Mouse (Mus musculus) neural tube, embryonic 12.5 days (tissue): Measurements from ENCODE around the gene Rras. TPM values are rescaled to one million over a fixed set of nuclear protein-coding genes. Genes with fewer than 3 reads are reported as not detected.

ENCODE experiments used
- ATAC-seq: fragments of 200-750 bp; cut with Nextera tagmentation; 2 replicates; pipeline ENCODE4 v1.8.0; 2017; ENCODE audit warnings: low read depth, mild to moderate bottlenecking, moderate TSS enrichment, moderate library complexity; ENCODE audit not compliant: low FRiP score
- H3K27ac ChIP-seq: fragments of 300-500 bp; sonication (generic); 2 replicates; pipeline ENCODE4 v1.5.1; 2016
- H3K27me3 ChIP-seq: fragments of 300-500 bp; sonication (generic); replicated peaks from 2 replicates; pipeline ENCODE4 v1.6.1; 2016; ENCODE audit warnings: mild to moderate bottlenecking
- H3K36me3 ChIP-seq: fragments of 300-500 bp; sonication (generic); 2 replicates; pipeline ENCODE4 v1.6.1; 2016; ENCODE audit warnings: mild to moderate bottlenecking
- H3K4me1 ChIP-seq: fragments of 300-500 bp; sonication (generic); 2 replicates; pipeline ENCODE4 v1.6.1; 2016
- H3K4me2 ChIP-seq: fragments of 300-500 bp; sonication (generic); replicated peaks from 2 replicates; pipeline ENCODE4 v1.6.1; 2016; ENCODE audit warnings: mild to moderate bottlenecking
- H3K4me3 ChIP-seq: fragments of 300-500 bp; sonication (generic); 2 replicates; pipeline ENCODE4 v1.5.1; 2016
- H3K9ac ChIP-seq: fragments of 300-500 bp; sonication (generic); 2 replicates; pipeline ENCODE4 v1.6.1; 2016; ENCODE audit warnings: mild to moderate bottlenecking
- H3K9me3 ChIP-seq: fragments of 300-500 bp; sonication (generic); 2 replicates; pipeline ENCODE4 v1.6.1; 2016; ENCODE audit warnings: mild to moderate bottlenecking
- WGBS: fragments of 180-500 bp; shearing (Covaris S2); methylation state at CpG from one replicate; pipeline ENCODE4 v1.1.7; 2016; 5-methylcytosine and 5-hydroxymethylcytosine counted together
- polyA plus RNA-seq: library from polyadenylated mRNA; unstranded; fragments of >200 nt; fragmentation: Nextera tagmentation; extraction: Ambion mirVana; gene quantifications from 2 replicates; pipeline ENCODE4 v1.2.1, GENCODE M21; 2016

Rras gene
- polyA plus RNA-seq, 1 experiment from 2014 or later = 16.8 TPM

DNA sequence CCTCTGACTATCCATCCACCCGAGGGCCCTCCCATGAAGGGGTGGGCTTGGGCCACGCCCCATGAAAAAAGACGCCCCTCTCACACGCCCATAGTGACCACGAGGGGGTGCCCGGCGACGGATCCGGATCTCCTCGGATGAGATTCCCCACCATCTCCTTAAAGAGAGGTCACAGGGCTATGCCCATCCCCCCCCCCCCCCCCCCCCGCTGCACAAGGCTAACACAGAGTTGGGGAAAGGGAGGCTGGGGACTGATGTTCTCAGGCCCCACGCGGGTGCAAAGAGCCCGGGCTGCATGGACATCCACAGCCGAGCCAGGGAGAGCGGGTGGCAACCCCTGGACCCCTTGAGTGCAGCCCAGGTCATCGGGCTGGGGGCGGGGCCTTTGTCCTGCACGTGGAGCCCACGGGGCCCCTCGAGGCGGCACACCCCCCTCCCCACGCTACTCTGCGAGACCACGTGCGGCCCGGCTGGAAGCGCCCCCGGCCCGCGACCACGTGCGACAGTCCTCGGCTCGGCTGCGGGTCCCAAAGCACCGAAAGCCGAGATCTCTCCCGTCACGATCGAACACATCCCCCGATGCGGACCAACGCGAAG, 32.1 kb upstream of the Rras start:
- Histone ChIP-seq H3K27ac (peak overlapping the region; percentile 78), H3K9ac (peak overlapping the region; percentile 95), H3K36me3 (peaks cover 30% of the 10 kb centered on the region), H3K27me3 (no peaks in the 10 kb centered on the region), H3K4me1 (peaks cover 30% of the 10 kb centered on the region), H3K4me3 (peak overlapping the region; percentile 88), H3K4me2 (peak overlapping the region; percentile 71), H3K9me3 (no peaks in the 10 kb centered on the region)
- WGBS = under 1% methylated on average over 44 of the region's 45 CpGs
- ATAC-seq = peak; percentile 18

DNA sequence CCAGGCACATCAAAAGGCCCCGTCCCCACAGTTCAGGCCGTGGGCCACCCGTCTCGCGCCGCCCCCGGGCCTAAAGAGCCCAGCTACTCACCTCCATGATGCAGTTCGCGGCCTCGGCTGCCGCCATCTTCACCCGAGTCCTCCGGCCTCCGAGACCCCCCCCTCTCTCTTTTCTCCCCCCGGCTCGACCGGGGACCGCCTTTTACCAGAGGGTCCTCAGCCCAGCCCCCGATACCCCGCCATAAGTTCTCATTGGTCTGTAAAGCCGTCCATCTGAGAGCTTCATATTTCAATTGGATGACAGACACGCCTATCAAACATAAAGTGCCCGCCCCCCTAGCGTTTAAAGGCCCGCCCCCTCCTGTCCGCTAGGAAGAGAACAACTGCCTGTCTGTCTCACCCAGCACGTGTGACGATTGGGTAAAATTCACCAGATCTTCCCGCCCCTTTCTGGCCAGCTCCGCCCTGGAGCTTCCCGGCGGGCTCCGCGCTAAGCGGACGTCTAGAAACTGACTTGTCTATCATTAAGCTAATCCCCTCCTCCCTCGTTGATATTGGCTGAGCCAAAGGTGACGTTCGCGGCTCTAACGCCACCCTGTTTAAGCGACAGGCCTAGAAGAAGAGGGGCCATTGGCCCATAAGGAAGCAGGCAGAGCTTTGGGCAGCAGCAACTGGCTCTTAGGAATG, 31.4 kb upstream of the Rras start, which contains the start of gene Prmt1:
Gene Prmt1, minus strand, starts transcription at position 377 of the 687 bp plus-strand sequence.
- no peaks in the 10 kb centered on the region for H3K27me3 ChIP-seq
- WGBS = under 1% methylated on average over 42 of the region's 42 CpGs
- ATAC-seq = peak; percentile 95
- no peaks in the 10 kb centered on the region for H3K9me3 ChIP-seq
- peak within 1 kb of the TSS; percentile 79 for H3K27ac ChIP-seq
- peaks cover 26% of the 10 kb centered on the region for H3K36me3 ChIP-seq
- H3K4me1 ChIP-seq = peaks cover 30% of the 10 kb centered on the region
- peak within 1 kb of the TSS; percentile 71 for H3K4me2 ChIP-seq
- peak within 1 kb of the TSS; percentile 88 for H3K4me3 ChIP-seq
- peak within 1 kb of the TSS; percentile 95 for H3K9ac ChIP-seq

GRCm38 (mm10) chr7:44986879-44987718, 30.7 kb upstream of the Rras start:
- H3K9ac ChIP-seq = peak overlapping the region; percentile 74
- H3K4me3 ChIP-seq = peak overlapping the region; percentile 56
- H3K4me2 ChIP-seq = peak overlapping the region; percentile 71
- peaks cover 30% of the 10 kb centered on the region for H3K4me1 ChIP-seq
- H3K9me3 ChIP-seq = no peaks in the 10 kb centered on the region
- under 1% methylated on average over 29 of the region's 29 CpGs for WGBS
- peak overlapping the region; percentile 79 for H3K27ac ChIP-seq
- H3K36me3 ChIP-seq = peaks cover 26% of the 10 kb centered on the region
- H3K27me3 ChIP-seq = no peaks in the 10 kb centered on the region
- ATAC-seq = peak; percentile 37

- peak overlapping the region; percentile 60 for H3K4me3 ChIP-seq
- peak overlapping the region; percentile 58 for H3K9ac ChIP-seq
- H3K27ac ChIP-seq = no peak overlapping the region
- 16% methylated on average over 10 of the region's 10 CpGs for WGBS
- peaks cover 65% of the 10 kb centered on the region for H3K36me3 ChIP-seq
- H3K4me1 ChIP-seq = peaks cover 31% of the 10 kb centered on the region
- H3K4me2 ChIP-seq = peak overlapping the region; percentile 77
- H3K27me3 ChIP-seq = no peaks in the 10 kb centered on the region
- no peak for ATAC-seq
- no peaks in the 10 kb centered on the region for H3K9me3 ChIP-seq
These were observed 21.1 kb upstream of the Rras start for GRCm38 (mm10) chr7:44996672-44997071.

DNA sequence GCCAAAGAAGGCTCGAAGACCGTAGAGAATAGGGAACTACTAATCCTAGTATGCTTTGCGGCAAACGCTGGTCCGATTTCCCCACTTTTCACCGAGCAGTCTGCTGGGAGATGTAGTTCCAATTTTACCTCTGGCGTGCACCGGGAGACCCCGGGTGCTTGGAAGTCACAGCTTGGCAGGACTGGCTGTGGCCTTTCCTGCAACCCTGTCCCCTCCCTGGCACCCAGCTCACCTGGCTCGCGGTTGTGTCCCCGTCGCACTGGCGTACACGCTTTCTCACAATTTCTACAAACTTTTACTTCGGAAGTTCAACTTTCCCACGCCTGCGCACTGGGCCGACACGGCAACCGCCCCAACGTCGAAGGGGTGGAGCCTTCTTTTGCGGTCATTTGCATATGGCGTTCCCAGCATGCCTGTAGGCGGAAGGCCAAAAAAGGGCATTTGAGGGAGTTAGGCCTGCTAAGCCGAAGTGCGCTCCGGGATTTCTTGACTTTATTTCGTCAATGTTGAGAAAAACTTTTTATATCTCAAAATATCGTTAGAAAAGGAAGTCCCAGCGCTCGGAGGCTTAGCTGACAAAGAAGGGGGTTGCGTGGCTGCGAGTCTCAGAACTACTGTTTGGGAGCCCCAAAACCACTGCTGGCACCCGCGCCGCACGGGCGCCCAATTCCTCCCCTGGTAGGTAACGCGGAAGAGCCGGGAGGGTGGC, 20.4 kb upstream of the Rras start, which contains the start of gene Irf3:
Gene Irf3, plus strand, starts transcription at position 418 of the 709 bp plus-strand sequence.
- peaks cover 31% of the 10 kb centered on the region for H3K4me1 ChIP-seq
- peak; percentile 91 for ATAC-seq
- peak within 1 kb of the TSS; percentile 71 for H3K9ac ChIP-seq
- H3K36me3 ChIP-seq = peaks cover 65% of the 10 kb centered on the region
- no peaks in the 10 kb centered on the region for H3K27me3 ChIP-seq
- under 1% methylated on average over 43 of the region's 43 CpGs for WGBS
- peak within 1 kb of the TSS; percentile 60 for H3K4me3 ChIP-seq
- H3K4me2 ChIP-seq = peak within 1 kb of the TSS; percentile 77
- peak within 1 kb of the TSS; percentile 37; the same call in 1 of the 2 replicates for H3K27ac ChIP-seq
- H3K9me3 ChIP-seq = no peaks in the 10 kb centered on the region

GRCm38 (mm10) chr7:44997940-44998428, 19.8 kb upstream of the Rras start:
- Histone ChIP-seq H3K4me2 (peak overlapping the region; percentile 77), H3K9ac (peak overlapping the region; percentile 71), H3K9me3 (no peaks in the 10 kb centered on the region), H3K36me3 (peaks cover 65% of the 10 kb centered on the region), H3K4me3 (peak overlapping the region; percentile 60), H3K4me1 (peaks cover 31% of the 10 kb centered on the region), H3K27me3 (no peaks in the 10 kb centered on the region), H3K27ac (peak overlapping the region; percentile 37; the same call in 1 of the 2 replicates)
- ATAC-seq = no peak; the same call in 1 of the 2 replicates
- WGBS = 5% methylated on average over 15 of the region's 15 CpGs

DNA sequence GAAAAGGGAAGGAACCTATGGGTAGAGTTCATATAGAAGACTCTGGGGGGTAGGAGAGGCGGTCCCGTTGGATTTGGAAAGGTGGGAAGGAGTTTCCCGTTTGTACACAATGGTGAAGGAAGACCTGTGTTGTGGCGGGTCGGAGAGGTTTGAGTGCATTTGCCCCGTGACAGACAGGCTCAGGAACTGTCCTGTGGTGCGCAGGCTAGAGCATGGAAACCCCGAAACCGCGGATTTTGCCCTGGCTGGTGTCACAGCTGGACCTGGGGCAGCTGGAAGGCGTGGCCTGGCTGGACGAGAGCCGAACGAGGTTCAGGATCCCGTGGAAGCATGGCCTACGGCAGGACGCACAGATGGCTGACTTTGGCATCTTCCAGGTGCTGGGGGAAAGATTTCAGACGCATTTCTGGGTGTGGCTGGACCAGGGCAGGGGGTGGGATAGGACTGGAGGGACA, 19.2 kb upstream of the Rras start, which contains the start of gene Bcl2l12:
Gene Bcl2l12, minus strand, starts transcription at position 212 of the 455 bp plus-strand sequence.
- Histone ChIP-seq H3K9ac (peak within 1 kb of the TSS; percentile 71), H3K27me3 (no peaks in the 10 kb centered on the region), H3K4me3 (peak within 1 kb of the TSS; percentile 60), H3K36me3 (peaks cover 65% of the 10 kb centered on the region), H3K4me1 (peaks cover 31% of the 10 kb centered on the region), H3K9me3 (no peaks in the 10 kb centered on the region), H3K27ac (peak within 1 kb of the TSS; percentile 37; the same call in 1 of the 2 replicates), H3K4me2 (peak within 1 kb of the TSS; percentile 77)
- no peak for ATAC-seq
- WGBS = 6% methylated on average over 18 of the region's 18 CpGs

DNA sequence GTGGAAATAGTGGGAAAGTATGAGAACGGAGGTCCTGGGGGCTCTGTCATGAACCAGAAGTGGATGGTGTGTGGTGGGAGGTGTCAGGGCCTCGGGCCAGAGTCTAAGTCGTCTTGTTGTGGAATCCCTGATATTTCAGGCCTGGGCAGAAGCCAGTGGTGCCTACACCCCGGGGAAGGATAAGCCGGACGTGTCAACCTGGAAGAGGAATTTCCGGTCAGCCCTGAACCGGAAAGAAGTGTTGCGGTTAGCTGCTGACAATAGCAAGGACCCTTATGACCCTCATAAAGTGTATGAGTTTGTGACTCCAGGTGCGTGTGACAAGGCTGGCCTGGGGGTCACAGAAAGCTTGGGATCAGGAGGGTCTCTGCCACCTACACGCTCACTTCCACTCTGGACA, 18.0 kb upstream of the Rras start:
- no peak for ATAC-seq
- Histone ChIP-seq H3K27ac (no peak overlapping the region), H3K4me1 (peaks cover 31% of the 10 kb centered on the region), H3K4me2 (peak overlapping the region; percentile 14; the same call in 1 of the 2 replicates), H3K9me3 (no peaks in the 10 kb centered on the region), H3K4me3 (no peak overlapping the region), H3K9ac (no peak overlapping the region), H3K36me3 (peaks cover 65% of the 10 kb centered on the region), H3K27me3 (no peaks in the 10 kb centered on the region)
- 81% methylated on average over 11 of the region's 11 CpGs for WGBS

- Histone ChIP-seq H3K4me2 (no peak overlapping the region), H3K9me3 (no peaks in the 10 kb centered on the region), H3K36me3 (peaks cover 65% of the 10 kb centered on the region), H3K4me3 (no peak overlapping the region), H3K9ac (no peak overlapping the region), H3K27ac (no peak overlapping the region), H3K4me1 (peaks cover 32% of the 10 kb centered on the region), H3K27me3 (no peaks in the 10 kb centered on the region)
- no peak for ATAC-seq
- WGBS = 88% methylated on average over 21 of the region's 21 CpGs
These were observed 17.1 kb upstream of the Rras start for GRCm38 (mm10) chr7:45000539-45001114.

GRCm38 (mm10) chr7:45002440-45002839, 15.3 kb upstream of the Rras start:
- H3K27ac ChIP-seq = no peak overlapping the region
- H3K4me1 ChIP-seq = peaks cover 19% of the 10 kb centered on the region
- no peaks in the 10 kb centered on the region for H3K27me3 ChIP-seq
- WGBS = 92% methylated on average over 7 of the region's 7 CpGs
- no peak overlapping the region for H3K4me2 ChIP-seq
- H3K4me3 ChIP-seq = no peak overlapping the region
- peaks cover 80% of the 10 kb centered on the region for H3K36me3 ChIP-seq
- H3K9me3 ChIP-seq = no peaks in the 10 kb centered on the region
- ATAC-seq = no peak
- no peak overlapping the region for H3K9ac ChIP-seq

DNA sequence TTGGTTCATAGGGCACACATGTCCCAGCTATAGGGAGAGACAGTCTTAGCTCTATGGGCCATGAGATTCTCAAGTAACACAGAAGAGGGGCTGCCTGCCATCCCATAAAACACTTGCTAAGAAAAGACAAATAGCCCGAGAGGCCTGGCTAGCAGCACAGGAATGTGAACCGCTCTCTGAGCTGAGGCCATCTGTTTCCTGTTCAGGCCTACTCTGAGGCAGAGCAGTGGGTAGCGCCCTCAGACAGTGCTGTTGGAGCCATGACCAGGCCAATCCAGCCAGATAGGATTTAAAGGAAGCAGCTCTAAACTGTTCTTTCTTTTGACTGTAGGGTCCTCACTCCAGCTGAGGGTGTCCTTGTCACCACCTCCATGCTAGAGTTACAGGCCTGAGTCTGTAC, 13.2 kb upstream of the Rras start:
- Histone ChIP-seq H3K4me2 (no peak overlapping the region), H3K27me3 (no peaks in the 10 kb centered on the region), H3K27ac (no peak overlapping the region), H3K4me1 (peaks cover 6% of the 10 kb centered on the region), H3K9ac (no peak overlapping the region), H3K4me3 (no peak overlapping the region), H3K36me3 (peaks cover 98% of the 10 kb centered on the region), H3K9me3 (no peaks in the 10 kb centered on the region)
- no peak for ATAC-seq
- WGBS = 69% methylated on average over 3 of the region's 3 CpGs
